Mouse (Mus musculus): ENCODE results near the gene Adam19. TPM values are rescaled to one million over a fixed set of nuclear protein-coding genes. Genes with fewer than 3 reads are reported as not detected.
"Not testable (repeated sequence)": the region's sequence is repeated elsewhere in the genome, so short reads cannot be mapped to it uniquely, and the experiment has no call there.

Adam19 gene
- polyA plus RNA-seq, 1 experiment from 2014 or later, result 8.8 TPM

DNA sequence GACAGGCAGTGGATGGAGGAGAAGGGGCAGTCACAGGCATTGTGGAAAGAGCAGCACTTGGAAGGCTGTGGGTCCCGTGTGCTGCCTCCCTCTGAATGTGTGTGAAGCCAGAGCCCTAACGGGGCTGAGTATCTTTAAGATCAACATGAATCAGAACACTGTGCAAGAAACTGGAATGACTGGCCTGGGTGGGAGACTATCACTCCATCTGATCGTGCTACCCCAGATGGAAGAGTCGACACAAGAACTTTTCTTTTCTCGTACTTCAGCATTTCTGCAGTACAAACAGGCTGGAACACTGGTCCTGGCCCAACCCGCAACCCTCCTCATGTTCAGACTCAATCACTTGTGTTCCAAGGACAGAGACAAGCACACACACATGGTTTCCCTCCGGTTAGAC lies 112.7 kb downstream of the Adam19 start:
- Histone ChIP-seq H3K9me3 (ENCODE audit: control insufficient read depth, low read length) (no peaks in the 10 kb centered on the region), H3K27me3 (replicated peaks; ENCODE audit: control insufficient read depth, insufficient read depth, low read length) (peaks cover 26% of the 10 kb centered on the region), H3K9ac (ENCODE audit: low read depth, low read length) (no peak overlapping the region), H3K27ac (ENCODE audit: low read depth, low read length) (no peak overlapping the region), H3K36me3 (ENCODE audit: control insufficient read depth, insufficient read depth, low read length) (no peaks in the 10 kb centered on the region), H3K4me3 (ENCODE audit: low read depth, low read length) (no peak overlapping the region), H3K4me2 (no peak overlapping the region), H3K4me1 (replicated peaks; ENCODE audit: control insufficient read depth, insufficient read depth, low read length) (no peaks in the 10 kb centered on the region)
- DNase-seq (ENCODE audit: low spot score) (no peak), ATAC-seq (replicated peaks; ENCODE audit: low FRiP score) (no peak)
- WGBS, result 83% methylated on average over 7 of the region's 7 CpGs

DNA sequence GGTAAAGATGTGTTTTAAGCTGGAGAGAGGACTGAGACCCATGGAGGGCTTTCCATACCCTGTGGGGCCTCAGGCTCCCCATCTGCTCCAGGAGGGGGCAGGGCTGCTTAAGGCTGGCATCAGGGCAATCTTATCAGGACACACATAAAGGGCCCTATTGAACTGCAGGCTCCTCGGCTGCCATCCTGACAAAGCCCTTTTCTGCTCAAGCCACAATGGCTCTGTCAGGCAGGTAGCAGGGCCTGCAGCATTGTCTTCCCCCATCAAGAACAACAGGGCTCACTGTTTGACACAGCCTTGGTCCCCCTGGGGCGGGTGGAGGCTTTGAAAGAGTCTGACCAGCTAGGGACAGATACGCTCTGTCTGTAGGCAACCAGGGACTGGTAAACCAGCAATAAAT lies 114.1 kb downstream of the Adam19 start:
- H3K27me3 ChIP-seq (replicated peaks; ENCODE audit: control insufficient read depth, insufficient read depth, low read length), result peaks cover 22% of the 10 kb centered on the region
- H3K4me3 ChIP-seq (ENCODE audit: low read depth, low read length), result no peak overlapping the region
- DNase-seq (ENCODE audit: low spot score) (no peak), ATAC-seq (replicated peaks; ENCODE audit: low FRiP score) (no peak)
- no peaks in the 10 kb centered on the region for H3K36me3 ChIP-seq (ENCODE audit: control insufficient read depth, insufficient read depth, low read length)
- no peak overlapping the region for H3K4me2 ChIP-seq
- H3K9ac ChIP-seq (ENCODE audit: low read depth, low read length), result no peak overlapping the region
- no peak overlapping the region for H3K27ac ChIP-seq (ENCODE audit: low read depth, low read length)
- H3K9me3 ChIP-seq (ENCODE audit: control insufficient read depth, low read length), result no peaks in the 10 kb centered on the region
- no peaks in the 10 kb centered on the region for H3K4me1 ChIP-seq (replicated peaks; ENCODE audit: control insufficient read depth, insufficient read depth, low read length)
- 58% methylated on average over 3 of the region's 3 CpGs for WGBS

DNA sequence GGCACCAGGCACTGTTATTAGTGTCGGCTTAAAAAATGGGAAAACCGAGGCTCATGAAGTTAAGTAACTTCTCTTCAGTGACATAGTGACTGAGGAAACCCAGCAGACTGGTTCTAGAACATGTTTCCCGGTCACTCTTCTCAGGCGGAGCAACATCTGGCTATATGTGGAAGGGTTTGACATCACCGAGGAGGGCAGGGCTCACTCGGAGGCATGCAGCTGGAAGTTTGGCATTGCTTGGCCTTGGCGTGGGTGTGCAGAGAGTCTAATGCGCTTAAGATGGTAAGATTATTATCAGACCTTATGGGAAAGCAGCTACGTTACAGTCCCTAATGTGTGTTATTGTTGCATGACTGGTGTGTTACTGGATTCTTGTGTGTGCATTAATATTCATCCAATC lies 116.3 kb downstream of the Adam19 start:
- no peak overlapping the region for H3K9ac ChIP-seq (ENCODE audit: low read depth, low read length)
- no peaks in the 10 kb centered on the region for H3K4me1 ChIP-seq (replicated peaks; ENCODE audit: control insufficient read depth, insufficient read depth, low read length)
- H3K4me3 ChIP-seq (ENCODE audit: low read depth, low read length), result no peak overlapping the region
- ATAC-seq (replicated peaks; ENCODE audit: low FRiP score) (no peak), DNase-seq (ENCODE audit: low spot score) (no peak)
- 82% methylated on average over 9 of the region's 9 CpGs for WGBS
- no peak overlapping the region for H3K27ac ChIP-seq (ENCODE audit: low read depth, low read length)
- H3K27me3 ChIP-seq (replicated peaks; ENCODE audit: control insufficient read depth, insufficient read depth, low read length), result peaks cover 5% of the 10 kb centered on the region
- no peaks in the 10 kb centered on the region for H3K36me3 ChIP-seq (ENCODE audit: control insufficient read depth, insufficient read depth, low read length)
- H3K9me3 ChIP-seq (ENCODE audit: control insufficient read depth, low read length), result no peaks in the 10 kb centered on the region
- no peak overlapping the region for H3K4me2 ChIP-seq

DNA sequence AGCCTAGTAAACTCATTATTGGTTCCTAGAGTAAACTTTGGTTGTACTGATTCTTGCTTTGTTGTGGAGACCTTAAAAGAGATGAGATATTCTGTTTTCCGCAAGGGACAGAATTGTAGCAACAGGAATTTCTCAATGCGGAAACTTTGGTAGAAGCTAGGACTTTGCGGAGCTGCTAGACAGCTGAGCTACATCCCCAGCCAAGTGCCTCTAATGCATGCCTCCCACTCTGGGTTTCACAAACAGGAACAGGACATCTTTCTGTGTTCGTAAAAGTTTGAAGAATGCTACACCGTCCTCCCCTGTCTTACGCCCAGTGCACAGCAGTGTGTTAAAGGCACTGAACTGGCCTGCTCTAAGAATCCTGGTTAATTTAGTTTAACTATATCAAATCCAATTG lies 120.4 kb downstream of the Adam19 start:
- Histone ChIP-seq H3K36me3 (ENCODE audit: control insufficient read depth, insufficient read depth, low read length) (no peaks in the 10 kb centered on the region), H3K9ac (ENCODE audit: low read depth, low read length) (no peak overlapping the region), H3K4me3 (ENCODE audit: low read depth, low read length) (no peak overlapping the region), H3K4me2 (no peak overlapping the region), H3K27ac (ENCODE audit: low read depth, low read length) (no peak overlapping the region), H3K27me3 (replicated peaks; ENCODE audit: control insufficient read depth, insufficient read depth, low read length) (no peaks in the 10 kb centered on the region), H3K4me1 (replicated peaks; ENCODE audit: control insufficient read depth, insufficient read depth, low read length) (no peaks in the 10 kb centered on the region), H3K9me3 (ENCODE audit: control insufficient read depth, low read length) (no peaks in the 10 kb centered on the region)
- no peak for DNase-seq (ENCODE audit: low spot score)
- ATAC-seq (replicated peaks; ENCODE audit: low FRiP score), result no peak
- 90% methylated on average over 6 of the region's 6 CpGs for WGBS

DNA sequence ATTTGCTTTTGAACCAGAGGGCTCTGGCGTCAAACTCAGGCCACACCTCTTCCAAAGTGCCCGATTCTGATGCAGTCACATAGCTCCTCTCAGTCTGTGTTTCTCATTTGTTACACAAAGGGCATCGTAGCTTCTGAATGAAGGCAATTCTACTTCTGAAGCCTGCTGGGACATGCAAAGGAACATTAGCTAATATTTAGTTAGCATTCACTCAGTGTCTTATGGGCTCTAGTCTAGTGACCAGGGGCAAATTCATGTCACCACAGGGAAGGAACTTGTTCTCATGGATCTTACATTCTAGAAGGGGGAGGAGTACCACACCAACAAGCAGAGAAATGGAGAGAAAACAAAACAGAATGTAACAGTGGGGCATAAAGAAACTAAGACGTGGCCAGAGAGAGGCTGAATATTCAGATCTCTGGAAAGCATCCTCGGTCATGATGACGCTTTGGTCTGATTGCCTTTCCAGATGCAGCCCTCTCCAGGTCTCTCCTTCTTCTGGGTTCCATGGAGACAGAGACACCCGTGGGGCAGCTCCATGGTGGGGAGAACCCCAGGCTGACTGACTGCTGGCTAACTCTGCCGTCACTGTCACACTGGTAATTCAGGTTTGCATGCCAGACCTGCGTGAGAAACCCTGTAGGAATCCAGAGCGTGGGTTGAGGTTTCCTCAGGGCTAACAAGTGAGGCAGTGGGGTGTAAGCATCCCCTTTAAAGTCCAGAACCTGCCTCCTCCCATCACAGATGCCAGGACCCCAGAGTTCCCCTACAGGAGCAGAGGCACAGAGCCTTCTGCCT lies 121.7 kb downstream of the Adam19 start:
- Histone ChIP-seq H3K36me3 (ENCODE audit: control insufficient read depth, insufficient read depth, low read length) (no peaks in the 10 kb centered on the region), H3K9me3 (ENCODE audit: control insufficient read depth, low read length) (no peaks in the 10 kb centered on the region), H3K4me1 (replicated peaks; ENCODE audit: control insufficient read depth, insufficient read depth, low read length) (no peaks in the 10 kb centered on the region), H3K4me2 (no peak overlapping the region), H3K4me3 (ENCODE audit: low read depth, low read length) (no peak overlapping the region), H3K9ac (ENCODE audit: low read depth, low read length) (no peak overlapping the region), H3K27me3 (replicated peaks; ENCODE audit: control insufficient read depth, insufficient read depth, low read length) (no peaks in the 10 kb centered on the region), H3K27ac (ENCODE audit: low read depth, low read length) (no peak overlapping the region)
- DNase-seq (ENCODE audit: low spot score), result no peak
- no peak for ATAC-seq (replicated peaks; ENCODE audit: low FRiP score)
- 74% methylated on average over 10 of the region's 10 CpGs for WGBS

DNA sequence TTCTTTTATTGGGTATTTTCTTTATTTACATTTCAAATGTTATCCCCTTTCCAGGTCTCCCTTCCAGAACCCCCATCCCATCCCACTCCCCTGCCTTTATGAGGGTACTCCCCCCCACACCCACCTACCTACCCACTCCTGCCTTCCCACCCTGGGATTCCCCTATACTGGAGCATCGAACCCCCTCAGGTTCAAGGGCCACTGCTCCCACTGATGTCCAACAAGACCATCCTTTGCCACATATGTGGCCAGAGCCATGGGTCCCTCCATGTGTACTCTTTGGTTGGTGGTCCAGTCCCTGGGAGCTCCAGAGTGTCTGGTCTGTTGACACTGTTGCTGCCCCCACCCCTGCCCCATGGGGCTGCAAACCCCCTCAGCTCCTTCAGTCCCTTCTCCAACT lies 126.2 kb downstream of the Adam19 start:
- not testable (repeated sequence) for H3K27me3 ChIP-seq (replicated peaks; ENCODE audit: control insufficient read depth, insufficient read depth, low read length)

DNA sequence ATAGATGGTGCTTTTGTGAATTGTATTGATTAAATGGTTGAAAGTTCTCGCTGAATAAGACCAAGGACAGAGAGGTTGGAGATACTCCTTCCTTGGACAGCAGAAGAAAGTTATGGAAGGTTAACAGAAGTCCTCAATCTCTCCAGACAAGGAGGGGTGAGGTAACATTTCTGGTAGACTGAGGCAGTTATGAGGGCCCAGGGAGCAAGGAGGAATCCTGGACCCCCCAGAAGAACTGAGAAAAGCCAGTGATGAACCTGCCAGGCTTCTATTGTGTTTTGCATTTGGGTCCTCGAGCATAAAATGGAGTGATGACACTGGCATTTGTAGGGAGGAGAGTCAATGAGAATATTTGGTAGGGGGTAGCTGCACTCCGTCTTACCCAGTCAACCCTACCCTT lies 129.2 kb downstream of the Adam19 start:
- Histone ChIP-seq H3K4me3 (ENCODE audit: low read depth, low read length) (no peak overlapping the region), H3K4me2 (no peak overlapping the region), H3K4me1 (replicated peaks; ENCODE audit: control insufficient read depth, insufficient read depth, low read length) (no peaks in the 10 kb centered on the region), H3K36me3 (ENCODE audit: control insufficient read depth, insufficient read depth, low read length) (no peaks in the 10 kb centered on the region), H3K9me3 (ENCODE audit: control insufficient read depth, low read length) (no peaks in the 10 kb centered on the region), H3K27me3 (replicated peaks; ENCODE audit: control insufficient read depth, insufficient read depth, low read length) (no peaks in the 10 kb centered on the region), H3K9ac (ENCODE audit: low read depth, low read length) (no peak overlapping the region), H3K27ac (ENCODE audit: low read depth, low read length) (no peak overlapping the region)
- ATAC-seq (replicated peaks; ENCODE audit: low FRiP score), result no peak
- WGBS, result 63% methylated on average over 3 of the region's 3 CpGs
- no peak for DNase-seq (ENCODE audit: low spot score)

More for the DNA sequence above, 126.2 kb downstream of the Adam19 start:
- WGBS, result 82% methylated on average over 1 of the region's 1 CpGs
- not testable (repeated sequence) for H3K4me1 ChIP-seq (replicated peaks; ENCODE audit: control insufficient read depth, insufficient read depth, low read length); H3K4me2 ChIP-seq; H3K36me3 ChIP-seq (ENCODE audit: control insufficient read depth, insufficient read depth, low read length); H3K4me3 ChIP-seq (ENCODE audit: low read depth, low read length); ATAC-seq (replicated peaks; ENCODE audit: low FRiP score); DNase-seq (ENCODE audit: low spot score); H3K9me3 ChIP-seq (ENCODE audit: control insufficient read depth, low read length); H3K9ac ChIP-seq (ENCODE audit: low read depth, low read length); H3K27ac ChIP-seq (ENCODE audit: low read depth, low read length)

DNA sequence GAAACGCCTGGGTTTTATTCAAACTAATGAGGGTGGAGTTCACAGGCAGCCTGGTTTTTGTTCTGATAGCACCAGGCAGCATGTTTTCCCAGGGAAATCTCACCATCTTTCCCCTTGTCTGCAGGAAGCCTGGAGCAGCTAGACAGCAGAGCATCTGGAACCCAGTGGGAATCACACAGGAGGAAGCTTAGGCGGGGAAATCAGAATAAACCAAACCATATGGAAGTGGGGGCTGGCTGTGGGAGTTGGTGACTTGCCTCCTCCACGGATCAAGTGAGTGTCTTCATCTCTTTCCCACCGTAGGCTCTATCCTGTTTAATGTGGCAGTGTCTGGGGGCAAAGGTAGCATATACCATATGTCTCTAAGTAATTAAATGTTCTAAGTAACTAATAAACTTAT lies 129.7 kb downstream of the Adam19 start:
- 27% methylated on average over 4 of the region's 4 CpGs for WGBS
- H3K9me3 ChIP-seq (ENCODE audit: control insufficient read depth, low read length), result no peaks in the 10 kb centered on the region
- H3K4me3 ChIP-seq (ENCODE audit: low read depth, low read length), result no peak overlapping the region
- H3K4me1 ChIP-seq (replicated peaks; ENCODE audit: control insufficient read depth, insufficient read depth, low read length), result no peaks in the 10 kb centered on the region
- DNase-seq (ENCODE audit: low spot score) (no peak), ATAC-seq (replicated peaks; ENCODE audit: low FRiP score) (no peak)
- no peak overlapping the region for H3K9ac ChIP-seq (ENCODE audit: low read depth, low read length)
- H3K4me2 ChIP-seq, result no peak overlapping the region
- no peaks in the 10 kb centered on the region for H3K36me3 ChIP-seq (ENCODE audit: control insufficient read depth, insufficient read depth, low read length)
- no peak overlapping the region for H3K27ac ChIP-seq (ENCODE audit: low read depth, low read length)
- no peaks in the 10 kb centered on the region for H3K27me3 ChIP-seq (replicated peaks; ENCODE audit: control insufficient read depth, insufficient read depth, low read length)

DNA sequence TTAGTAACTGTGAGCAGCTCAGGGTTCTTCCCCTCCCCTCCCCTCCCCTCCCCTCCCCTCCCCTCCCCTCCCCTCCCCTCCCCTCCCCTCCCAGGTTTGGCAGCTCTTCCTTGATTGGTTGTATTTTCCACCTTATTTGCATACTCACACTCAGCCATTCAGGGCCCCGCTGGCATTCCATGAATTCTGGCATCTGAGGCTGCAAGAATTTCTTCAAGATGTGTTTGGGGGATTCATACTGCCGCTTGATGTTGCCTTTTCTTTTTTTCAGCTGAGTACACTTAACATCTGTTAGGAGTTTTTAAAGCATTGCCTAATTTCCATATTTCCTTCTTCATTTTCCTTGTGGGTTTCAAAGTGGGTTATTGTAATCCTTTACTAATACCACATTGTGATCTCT lies 132.5 kb downstream of the Adam19 start:
- WGBS, result 77% methylated on average over 2 of the region's 2 CpGs
- Histone ChIP-seq H3K27me3 (replicated peaks; ENCODE audit: control insufficient read depth, insufficient read depth, low read length) (no peaks in the 10 kb centered on the region), H3K9ac (ENCODE audit: low read depth, low read length) (no peak overlapping the region), H3K36me3 (ENCODE audit: control insufficient read depth, insufficient read depth, low read length) (no peaks in the 10 kb centered on the region), H3K4me3 (ENCODE audit: low read depth, low read length) (no peak overlapping the region), H3K4me1 (replicated peaks; ENCODE audit: control insufficient read depth, insufficient read depth, low read length) (no peaks in the 10 kb centered on the region), H3K27ac (ENCODE audit: low read depth, low read length) (no peak overlapping the region), H3K9me3 (ENCODE audit: control insufficient read depth, low read length) (no peaks in the 10 kb centered on the region), H3K4me2 (no peak overlapping the region)
- no peak for ATAC-seq (replicated peaks; ENCODE audit: low FRiP score)
- DNase-seq (ENCODE audit: low spot score), result no peak

Measured in liver, embryonic 11.5 days (tissue).